Mouse (Mus musculus) embryonic fibroblast, embryonic 13.5 days (primary cell): ENCODE results near the gene Fbxl21. TPM values are rescaled to one million over a fixed set of nuclear protein-coding genes. Genes with fewer than 3 reads are reported as not detected.

Experiments
- H3K27ac ChIP-seq: 2 replicates; pipeline ENCODE4 v1.5.1; 2012; ENCODE audit warnings: low read length, control low read depth, inconsistent platforms; ENCODE audit not compliant: insufficient read depth
- H3K4me1 ChIP-seq: 2 replicates; pipeline ENCODE4 v1.6.1; 2011; ENCODE audit warnings: low read length; ENCODE audit not compliant: control insufficient read depth, insufficient read depth
- H3K4me3 ChIP-seq: 2 replicates; pipeline ENCODE4 v1.5.1; 2011; ENCODE audit warnings: mild to moderate bottlenecking, control low read depth, low read length; ENCODE audit not compliant: insufficient read depth
- CTCF ChIP-seq: IDR thresholded peaks from 2 replicates; pipeline ENCODE4 v1.5.1; 2011; ENCODE audit warnings: mild to moderate bottlenecking, control low read depth, low read length, moderate library complexity, borderline replicate concordance; ENCODE audit not compliant: insufficient read depth
- POLR2A ChIP-seq: IDR thresholded peaks from 2 replicates; pipeline ENCODE4 v1.6.1; 2011; ENCODE audit warnings: low read depth, mild to moderate bottlenecking, control low read depth, low read length, moderate library complexity
- polyA plus RNA-seq: library from polyadenylated mRNA; stranded (reverse); fragments of >200 nt; gene quantifications from 2 replicates; pipeline ENCODE4 v1.2.4, GENCODE M21; 2011; ENCODE audit warnings: low read depth; ENCODE audit not compliant: missing spikeins, insufficient read length

Gene Fbxl21
- polyA plus RNA-seq, 1 experiment = 3.0 TPM

DNA sequence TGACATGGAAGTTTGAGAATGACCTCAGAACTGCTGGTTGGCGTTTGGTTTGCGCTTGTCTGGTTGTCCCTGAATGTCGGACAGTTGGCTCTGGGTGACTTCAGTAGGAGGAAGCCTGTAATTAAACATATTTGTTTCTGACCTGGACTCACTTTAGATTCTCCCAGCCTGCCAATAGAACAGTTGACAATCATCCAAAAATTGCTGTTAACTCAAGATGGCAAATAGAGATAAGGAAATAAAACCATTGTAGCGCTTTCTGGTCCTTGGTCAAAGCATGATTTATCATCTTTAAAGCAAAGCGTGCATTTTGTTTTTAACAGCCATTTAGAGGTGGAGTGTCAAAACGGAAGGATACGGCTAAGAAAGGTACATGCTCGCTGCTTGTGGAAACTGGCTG lies 49.4 kb downstream of the Fbxl21 start:
- Histone ChIP-seq H3K4me1 (peaks cover 5% of the 10 kb centered on the region), H3K4me3 (no peak overlapping the region), H3K27ac (no peak overlapping the region)
- TF ChIP-seq POLR2A (no peak), CTCF (no peak)

GRCm38 (mm10) chr13:56575074-56575473 lies 52.8 kb downstream of the Fbxl21 start:
- Histone ChIP-seq H3K27ac (no peak overlapping the region), H3K4me1 (peaks cover 4% of the 10 kb centered on the region; the same call in 1 of the 2 replicates), H3K4me3 (no peak overlapping the region)
- TF ChIP-seq POLR2A (no peak), CTCF (no peak)

GRCm38 (mm10) chr13:56575701-56576321 lies 53.5 kb downstream of the Fbxl21 start:
- Histone ChIP-seq H3K27ac (no peak overlapping the region), H3K4me1 (peaks cover 4% of the 10 kb centered on the region; the same call in 1 of the 2 replicates), H3K4me3 (no peak overlapping the region)
- peak; percentile 72; the same call in 1 of the 2 replicates for TF ChIP-seq CTCF
- no peak for TF ChIP-seq POLR2A

DNA sequence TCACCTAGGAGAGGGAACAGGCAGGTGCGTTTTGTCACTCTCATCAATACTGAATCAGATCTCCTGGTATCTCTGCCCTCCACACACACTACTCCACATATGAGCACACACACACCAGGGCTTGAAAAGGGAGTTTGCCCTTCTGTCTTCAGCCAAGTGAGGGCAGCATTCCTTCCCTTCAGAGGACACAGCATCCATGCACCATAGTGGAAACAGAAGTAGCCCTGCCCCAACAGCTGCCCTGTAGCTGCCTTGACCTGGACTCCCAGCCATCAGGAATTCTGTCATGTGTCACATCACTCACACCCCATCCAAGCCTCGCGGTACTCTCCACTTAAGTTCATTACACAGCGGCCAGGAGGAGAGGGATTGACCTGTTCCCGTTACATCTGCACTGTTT lies 55.8 kb downstream of the Fbxl21 start:
- no peak overlapping the region for H3K27ac ChIP-seq
- no peak overlapping the region for H3K4me3 ChIP-seq
- TF ChIP-seq POLR2A (no peak), CTCF (peak; percentile 18; the same call in 1 of the 2 replicates)
- H3K4me1 ChIP-seq = peaks cover 13% of the 10 kb centered on the region

DNA sequence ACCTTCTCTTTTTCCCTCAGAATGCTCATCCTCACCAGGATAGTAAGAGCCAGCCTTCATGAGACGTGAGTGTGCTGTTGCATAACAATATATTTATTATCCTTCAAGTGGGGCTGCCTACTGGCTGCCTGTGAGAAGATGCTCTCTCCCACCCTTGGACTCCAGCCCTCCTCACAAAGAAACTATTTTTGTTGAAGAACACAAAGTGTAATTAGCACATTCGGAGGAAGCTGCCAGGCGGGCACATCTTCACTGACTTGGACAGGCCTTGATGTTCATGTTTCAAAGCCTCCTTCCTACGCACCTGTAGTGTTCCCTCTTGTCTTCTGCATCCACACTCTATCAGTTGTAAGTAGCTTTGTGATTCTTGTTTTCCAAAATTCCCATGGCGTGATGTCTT lies 58.2 kb downstream of the Fbxl21 start:
- no peak for TF ChIP-seq POLR2A
- TF ChIP-seq CTCF = no peak
- no peak overlapping the region for H3K27ac ChIP-seq
- peaks cover 11% of the 10 kb centered on the region for H3K4me1 ChIP-seq

GRCm38 (mm10) chr13:56581512-56581911 lies 59.2 kb downstream of the Fbxl21 start:
- H3K4me3 ChIP-seq = no peak overlapping the region
- TF ChIP-seq POLR2A (no peak), CTCF (no peak)
- peaks cover 11% of the 10 kb centered on the region for H3K4me1 ChIP-seq
- peak overlapping the region; percentile 66 for H3K27ac ChIP-seq

More for the DNA sequence above, 58.2 kb downstream of the Fbxl21 start:
- no peak overlapping the region for H3K4me3 ChIP-seq

- no peak overlapping the region for H3K4me3 ChIP-seq
- H3K4me1 ChIP-seq = peaks cover 11% of the 10 kb centered on the region
- TF ChIP-seq POLR2A (no peak), CTCF (no peak)
- H3K27ac ChIP-seq = peak overlapping the region; percentile 63
These were observed 59.7 kb downstream of the Fbxl21 start for GRCm38 (mm10) chr13:56581961-56582434.

DNA sequence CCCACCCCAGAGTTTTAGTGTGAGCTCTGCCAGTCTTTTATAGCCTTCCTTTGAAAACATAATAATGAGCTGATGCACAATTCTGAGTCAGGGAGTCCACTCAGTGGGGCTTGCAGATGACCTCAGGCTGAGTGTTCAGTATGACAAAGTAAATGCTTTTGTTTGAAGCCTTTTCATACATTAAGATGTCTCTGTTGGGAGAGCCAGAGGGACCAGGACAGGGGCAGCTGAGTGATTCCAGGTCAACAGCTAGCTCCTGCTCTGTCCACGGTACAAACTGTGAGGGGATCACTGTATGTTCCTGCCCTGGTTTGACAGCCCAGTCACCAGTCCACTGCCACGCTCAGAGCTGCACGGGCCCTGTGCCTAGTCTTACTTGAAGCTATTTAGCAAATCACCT lies 60.4 kb downstream of the Fbxl21 start:
- Histone ChIP-seq H3K4me1 (peaks cover 11% of the 10 kb centered on the region), H3K27ac (peak overlapping the region; percentile 69), H3K4me3 (no peak overlapping the region)
- no peak for TF ChIP-seq CTCF
- no peak for TF ChIP-seq POLR2A

DNA sequence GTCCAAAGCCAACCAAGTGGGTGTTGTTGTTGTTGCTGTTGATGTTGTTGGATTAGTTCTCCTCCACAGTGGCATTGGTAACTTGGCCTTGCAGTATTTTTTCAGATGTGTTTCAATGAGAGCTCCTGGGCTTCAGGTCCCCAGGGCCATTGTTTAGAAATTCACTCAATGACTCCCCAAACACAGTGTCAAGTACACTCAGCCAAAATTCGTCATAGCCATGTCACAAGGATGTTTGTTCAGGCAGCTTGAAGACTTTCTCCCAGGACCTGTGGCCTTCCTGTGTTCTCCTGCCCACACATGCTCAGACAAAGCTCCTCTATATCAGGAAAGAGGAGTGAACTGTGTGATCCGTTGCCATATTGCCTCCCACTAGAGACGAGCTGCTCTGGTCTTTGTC lies 63.8 kb downstream of the Fbxl21 start:
- no peak for TF ChIP-seq CTCF
- TF ChIP-seq POLR2A = no peak
- no peak overlapping the region for H3K27ac ChIP-seq
- H3K4me1 ChIP-seq = peaks cover 9% of the 10 kb centered on the region
- no peak overlapping the region for H3K4me3 ChIP-seq

Other genes with a start within 250 kb of the Fbxl21 start
- 78.9 and 102 TPM in 2 replicates for gene Cxcl14, start 225.9 kb upstream of the Fbxl21 start, polyA plus RNA-seq
- not detected in 2 replicates for gene Gm3045, start 95.9 kb upstream of the Fbxl21 start, polyA plus RNA-seq
- not detected in 2 replicates for gene Slc25a48, start 84.1 kb upstream of the Fbxl21 start, polyA plus RNA-seq
- not detected in 2 replicates for gene Il9, start 40.2 kb upstream of the Fbxl21 start, polyA plus RNA-seq
- not detected in 2 replicates for gene Lect2, start 26.0 kb downstream of the Fbxl21 start, polyA plus RNA-seq
- gene Tgfbi, start 87.1 kb downstream of the Fbxl21 start, polyA plus RNA-seq = 64.4 and 125 TPM in 2 replicates
- gene Smad5, start 180.5 kb downstream of the Fbxl21 start, polyA plus RNA-seq = 59.8 and 75.9 TPM in 2 replicates
- not detected in 2 replicates for gene Gm45623, start 231.4 kb downstream of the Fbxl21 start, polyA plus RNA-seq